Mouse (Mus musculus): ENCODE results near the gene Smap2. TPM values are rescaled to one million over a fixed set of nuclear protein-coding genes. Genes with fewer than 3 reads are reported as not detected.

The Smap2 gene
- total RNA-seq, 2 experiments from 2014 or later = 14.5 to 15.9 TPM

Small RNA genes within 50 kb of the gene (microRNA-seq; reads per million reads assigned to microRNA genes)
- 0 reads per million in 2 experiments for gene Mir7015 (ENCODE audit: borderline replicate concordance in 2 of 2)

Other genes with a start within 250 kb of the Smap2 start
- 10 to 100 TPM; 39.3 to 43.5 TPM for gene Nfyc, start 185.7 kb downstream of the Smap2 start, total RNA-seq (2021)
- under 1 TPM in 1 of 2 experiments, not detected in 1; 0.03 TPM for gene Rims3, start 162.4 kb downstream of the Smap2 start, total RNA-seq (2021)
- 1 to 10 TPM; 1.5 to 2.2 TPM for gene Exo5, start 92.2 kb downstream of the Smap2 start, total RNA-seq (2021)
- gene Zfp69, start 65.5 kb downstream of the Smap2 start, total RNA-seq (2021) = under 1 TPM; 0.38 to 0.48 TPM
- gene Col9a2, start 22.1 kb upstream of the Smap2 start, total RNA-seq (2021) = under 1 TPM; 0.40 to 0.41 TPM
- 10 to 100 TPM; 16.1 to 17.2 TPM for gene Zmpste24, start 81.0 kb upstream of the Smap2 start, total RNA-seq (2021)
- not detected for gene Tmco2, start 92.0 kb upstream of the Smap2 start, total RNA-seq (2021)
- 1 to 10 TPM; 6.9 to 7.4 TPM for gene Rlf, start 197.8 kb upstream of the Smap2 start, total RNA-seq (2021)